Mouse (Mus musculus) lung, postnatal 0 days (tissue): Measurements from ENCODE around the gene Rps6kb2.

Experiments
- CTCF ChIP-seq: IDR thresholded peaks from 2 replicates; pipeline ENCODE4 v1.5.1; 2016; ENCODE audit warnings: antibody characterized with exemption, mild to moderate bottlenecking
- EP300 ChIP-seq: IDR thresholded peaks from 2 replicates; pipeline ENCODE4 v1.6.1; 2016; ENCODE audit warnings: antibody characterized with exemption, mild to moderate bottlenecking, control low read depth

DNA sequence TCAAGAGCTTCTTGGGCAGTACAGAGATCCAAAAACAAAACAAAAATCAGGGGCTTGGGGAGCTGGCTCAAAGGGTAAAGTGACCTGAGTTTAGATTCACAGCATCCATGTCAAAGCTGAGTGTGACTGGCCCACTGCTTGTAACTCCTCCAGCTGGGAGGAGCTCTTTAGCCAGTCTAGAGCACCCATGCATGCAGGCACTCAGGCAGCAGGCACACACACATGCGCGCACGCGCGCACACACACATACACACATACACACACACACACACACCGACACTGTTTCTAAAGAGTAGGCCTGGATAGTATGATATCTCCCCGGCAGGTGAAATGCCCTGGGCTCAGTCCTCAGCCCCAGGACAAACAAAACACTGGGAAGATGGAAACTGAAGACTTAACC lies 46.1 kb downstream of the Rps6kb2 start:
- TF ChIP-seq CTCF (no peak), EP300 (no peak)
